Mouse (Mus musculus): ENCODE results near the gene Slc25a17. TPM values are rescaled to one million over a fixed set of nuclear protein-coding genes. Genes with fewer than 3 reads are reported as not detected.

Gene Slc25a17
- polyA plus RNA-seq, 1 experiment: not detected

- Histone ChIP-seq H3K27ac (ENCODE audit: insufficient read depth, low read depth, low read length) (no peak overlapping the region), H3K4me1 (ENCODE audit: control insufficient read depth, insufficient read depth, low read length) (peaks cover 9% of the 10 kb centered on the region), H3K4me3 (ENCODE audit: insufficient read depth, low read depth, low read length) (no peak overlapping the region)
- WGBS: 71% methylated on average over 16 of the region's 16 CpGs
- TF ChIP-seq POLR2A (IDR thresholded peaks at IDR 0.05; ENCODE audit: insufficient read depth, low read depth, low read length) (no peak), CTCF (IDR thresholded peaks at IDR 0.05; ENCODE audit: insufficient read depth, low read depth, low read length) (no peak)
These were observed 59.2 kb downstream of the Slc25a17 start for GRCm38 (mm10) chr15:81301193-81302070.

GRCm38 (mm10) chr15:81300520-81301069, 60.0 kb downstream of the Slc25a17 start:
- Histone ChIP-seq H3K27ac (ENCODE audit: insufficient read depth, low read depth, low read length) (no peak overlapping the region), H3K4me3 (ENCODE audit: insufficient read depth, low read depth, low read length) (no peak overlapping the region), H3K4me1 (ENCODE audit: control insufficient read depth, insufficient read depth, low read length) (peaks cover 9% of the 10 kb centered on the region)
- WGBS: 68% methylated on average over 3 of the region's 3 CpGs
- TF ChIP-seq CTCF (IDR thresholded peaks at IDR 0.05; ENCODE audit: insufficient read depth, low read depth, low read length) (no peak), POLR2A (IDR thresholded peaks at IDR 0.05; ENCODE audit: insufficient read depth, low read depth, low read length) (no peak)

- WGBS: 84% methylated on average over 4 of the region's 4 CpGs
- Histone ChIP-seq H3K4me1 (ENCODE audit: control insufficient read depth, insufficient read depth, low read length) (peaks cover 9% of the 10 kb centered on the region), H3K27ac (ENCODE audit: insufficient read depth, low read depth, low read length) (no peak overlapping the region), H3K4me3 (ENCODE audit: insufficient read depth, low read depth, low read length) (no peak overlapping the region)
- TF ChIP-seq POLR2A (IDR thresholded peaks at IDR 0.05; ENCODE audit: insufficient read depth, low read depth, low read length): no peak
- no peak for TF ChIP-seq CTCF (IDR thresholded peaks at IDR 0.05; ENCODE audit: insufficient read depth, low read depth, low read length)
These were observed 61.1 kb downstream of the Slc25a17 start for GRCm38 (mm10) chr15:81299549-81299948.

- no peak overlapping the region for H3K4me3 ChIP-seq (ENCODE audit: insufficient read depth, low read depth, low read length)
- H3K4me1 ChIP-seq (ENCODE audit: control insufficient read depth, insufficient read depth, low read length): peaks cover 14% of the 10 kb centered on the region
- WGBS: 69% methylated on average over 6 of the region's 6 CpGs
- TF ChIP-seq CTCF (IDR thresholded peaks at IDR 0.05; ENCODE audit: insufficient read depth, low read depth, low read length): no peak
- TF ChIP-seq POLR2A (IDR thresholded peaks at IDR 0.05; ENCODE audit: insufficient read depth, low read depth, low read length): no peak
- H3K27ac ChIP-seq (ENCODE audit: insufficient read depth, low read depth, low read length): no peak overlapping the region
These were observed 62.4 kb downstream of the Slc25a17 start for GRCm38 (mm10) chr15:81298213-81298612.

- peaks cover 14% of the 10 kb centered on the region for H3K4me1 ChIP-seq (ENCODE audit: control insufficient read depth, insufficient read depth, low read length)
- no peak overlapping the region for H3K27ac ChIP-seq (ENCODE audit: insufficient read depth, low read depth, low read length)
- 58% methylated on average over 3 of the region's 3 CpGs for WGBS
- H3K4me3 ChIP-seq (ENCODE audit: insufficient read depth, low read depth, low read length): no peak overlapping the region
- TF ChIP-seq POLR2A (IDR thresholded peaks at IDR 0.05; ENCODE audit: insufficient read depth, low read depth, low read length): no peak
- TF ChIP-seq CTCF (IDR thresholded peaks at IDR 0.05; ENCODE audit: insufficient read depth, low read depth, low read length): no peak
These were observed 63.1 kb downstream of the Slc25a17 start for GRCm38 (mm10) chr15:81297543-81297942.

GRCm38 (mm10) chr15:81294897-81295296, 65.7 kb downstream of the Slc25a17 start:
- Histone ChIP-seq H3K27ac (ENCODE audit: insufficient read depth, low read depth, low read length) (no peak overlapping the region), H3K4me3 (ENCODE audit: insufficient read depth, low read depth, low read length) (no peak overlapping the region), H3K4me1 (ENCODE audit: control insufficient read depth, insufficient read depth, low read length) (peaks cover 13% of the 10 kb centered on the region)
- 94% methylated on average over 10 of the region's 10 CpGs for WGBS
- no peak for TF ChIP-seq CTCF (IDR thresholded peaks at IDR 0.05; ENCODE audit: insufficient read depth, low read depth, low read length)
- no peak for TF ChIP-seq POLR2A (IDR thresholded peaks at IDR 0.05; ENCODE audit: insufficient read depth, low read depth, low read length)

DNA sequence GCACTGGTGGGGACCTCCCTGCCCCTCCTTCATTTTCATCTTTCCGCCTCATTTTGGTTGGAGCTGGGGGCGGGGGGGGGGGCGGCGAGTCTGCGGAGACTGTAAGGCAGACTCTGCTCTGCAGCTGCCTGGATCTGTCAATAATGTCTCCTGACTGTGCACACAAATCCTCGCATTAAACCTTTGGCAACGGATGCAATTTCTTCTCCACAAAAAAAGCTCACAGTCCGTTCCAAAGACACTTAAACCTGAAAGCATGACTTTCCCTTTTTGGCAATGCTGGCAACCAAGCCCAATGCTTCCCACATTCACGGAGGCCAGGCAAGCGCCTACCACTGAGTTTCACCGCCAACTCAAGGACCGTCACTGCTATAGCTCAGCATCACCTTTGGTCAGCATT, 66.2 kb downstream of the Slc25a17 start:
- no peak for TF ChIP-seq POLR2A (IDR thresholded peaks at IDR 0.05; ENCODE audit: insufficient read depth, low read depth, low read length)
- TF ChIP-seq CTCF (IDR thresholded peaks at IDR 0.05; ENCODE audit: insufficient read depth, low read depth, low read length): no peak

DNA sequence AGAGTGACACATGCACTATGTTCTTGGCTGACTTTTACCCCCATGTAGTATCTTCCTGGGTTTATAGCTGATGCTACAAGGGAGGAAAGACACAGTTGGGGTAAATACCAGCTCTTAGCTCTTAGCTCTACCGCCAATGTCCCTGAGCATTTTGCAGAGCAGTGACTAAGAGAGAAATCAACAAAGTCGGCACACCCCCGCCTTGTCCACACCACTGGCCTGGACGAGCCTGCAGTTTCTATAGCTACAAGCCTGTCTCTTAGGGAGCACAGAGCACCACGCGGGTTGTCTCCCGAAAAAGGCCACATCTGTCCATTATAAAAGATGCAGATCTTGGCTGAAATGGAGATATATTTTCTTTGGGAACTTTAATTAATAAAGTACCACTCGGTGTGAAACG, 69.9 kb downstream of the Slc25a17 start:
- Histone ChIP-seq H3K4me1 (ENCODE audit: control insufficient read depth, insufficient read depth, low read length) (peaks cover 9% of the 10 kb centered on the region), H3K27ac (ENCODE audit: insufficient read depth, low read depth, low read length) (0 out of 2 replicates have a peak overlapping the region, but pooled peaks have one; percentile 8), H3K4me3 (ENCODE audit: insufficient read depth, low read depth, low read length) (no peak overlapping the region)
- TF ChIP-seq CTCF (IDR thresholded peaks at IDR 0.05; ENCODE audit: insufficient read depth, low read depth, low read length) (no peak), POLR2A (IDR thresholded peaks at IDR 0.05; ENCODE audit: insufficient read depth, low read depth, low read length) (no peak)
- WGBS: 41% methylated on average over 9 of the region's 9 CpGs

More for the DNA sequence above, 66.2 kb downstream of the Slc25a17 start:
- no peak overlapping the region for H3K4me3 ChIP-seq (ENCODE audit: insufficient read depth, low read depth, low read length)
- peaks cover 13% of the 10 kb centered on the region for H3K4me1 ChIP-seq (ENCODE audit: control insufficient read depth, insufficient read depth, low read length)
- whole genome bisulfite sequencing: 42% methylated on average over 12 of the region's 12 CpGs
- H3K27ac ChIP-seq (ENCODE audit: insufficient read depth, low read depth, low read length): no peak overlapping the region

DNA sequence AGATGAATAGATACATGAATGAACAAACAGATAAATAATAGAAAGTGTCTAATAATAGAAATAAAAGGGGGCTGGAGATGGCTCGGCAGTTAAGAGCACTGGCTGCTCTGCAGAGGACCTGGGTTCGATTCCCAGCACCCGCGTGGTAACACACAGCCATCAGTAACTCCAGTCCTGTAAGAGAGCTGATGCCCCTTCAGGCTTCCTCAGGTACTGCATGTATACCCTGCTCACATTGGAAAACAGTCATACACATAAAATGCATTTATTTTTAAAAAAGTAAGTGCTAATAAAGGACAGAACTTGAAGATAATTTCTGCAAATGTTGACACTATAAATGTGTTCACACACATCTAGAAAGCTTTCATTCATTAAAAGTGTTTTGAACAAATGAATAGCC, 70.4 kb downstream of the Slc25a17 start:
- WGBS: 90% methylated on average over 4 of the region's 4 CpGs
- no peak overlapping the region for H3K27ac ChIP-seq (ENCODE audit: insufficient read depth, low read depth, low read length)

More for the DNA sequence above, 70.4 kb downstream of the Slc25a17 start:
- Histone ChIP-seq H3K4me1 (ENCODE audit: control insufficient read depth, insufficient read depth, low read length) (peaks cover 9% of the 10 kb centered on the region), H3K4me3 (ENCODE audit: insufficient read depth, low read depth, low read length) (no peak overlapping the region)
- no peak for TF ChIP-seq POLR2A (IDR thresholded peaks at IDR 0.05; ENCODE audit: insufficient read depth, low read depth, low read length)
- no peak for TF ChIP-seq CTCF (IDR thresholded peaks at IDR 0.05; ENCODE audit: insufficient read depth, low read depth, low read length)

Data from olfactory bulb, adult 2 months (tissue).